Mouse (Mus musculus) regulatory T cell (primary cell): ENCODE data around the gene Parvb.
"Not testable (repeated sequence)": the region's sequence is repeated elsewhere in the genome, so short reads cannot be mapped to it uniquely, and the experiment has no call there.

Source experiments
- in situ Hi-C: fragments of 300-600 bp; cut with MboI, MseI; formaldehyde crosslinking; loops from one replicate; pipeline ENCODE4 v1.15.1; 2025; ENCODE audit warnings: high pct_unique_total_duplicates

The Parvb gene

DNA sequence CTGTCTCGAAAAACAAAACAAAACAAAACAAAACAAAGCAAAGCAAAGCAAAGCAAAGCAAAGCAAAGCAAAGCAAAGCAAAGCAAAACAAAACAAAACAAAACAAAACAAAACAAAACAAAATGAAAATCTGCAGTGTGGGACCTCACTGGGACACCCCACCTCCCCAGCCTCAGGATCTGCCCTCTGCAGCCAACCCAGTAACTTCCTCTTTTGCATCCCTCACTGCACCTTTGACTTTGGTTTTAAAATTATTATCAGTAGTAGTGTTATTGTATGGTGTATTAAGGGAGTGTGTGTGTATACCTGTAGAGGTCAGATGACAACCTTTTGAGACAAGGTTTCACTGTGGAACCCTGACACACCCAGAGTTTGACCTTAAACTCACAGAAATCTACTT, 57.1 kb downstream of the Parvb start:
- in situ Hi-C loops, result not testable (repeated sequence)

GRCm38 (mm10) chr15:84291097-84291496, 59.3 kb downstream of the Parvb start:
- in situ Hi-C loops, result no loop called here

- in situ Hi-C loops, result no loop called here
Observed at GRCm38 (mm10) chr15:84293590-84293989, 61.7 kb downstream of the Parvb start.

DNA sequence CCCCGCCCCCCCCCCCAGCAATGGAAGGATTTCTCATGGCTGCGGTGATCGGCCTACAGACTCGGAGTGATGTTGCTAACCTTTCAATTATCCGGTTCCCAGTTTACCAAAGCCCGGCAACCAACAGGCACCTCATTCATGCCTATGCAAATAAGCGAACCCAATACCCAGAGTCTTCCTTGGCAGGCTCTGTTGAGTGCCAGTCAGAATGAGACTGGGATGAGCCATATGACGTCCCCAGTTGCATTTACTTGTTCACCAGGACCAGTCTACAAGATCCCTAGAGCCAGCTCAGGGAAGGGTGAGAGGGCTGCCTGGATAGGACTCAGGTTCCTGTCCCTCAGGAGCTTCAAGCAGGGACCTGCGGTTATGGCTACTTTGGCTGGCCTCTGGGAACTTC, 62.5 kb downstream of the Parvb start:
- in situ Hi-C loops, result no loop called here

DNA sequence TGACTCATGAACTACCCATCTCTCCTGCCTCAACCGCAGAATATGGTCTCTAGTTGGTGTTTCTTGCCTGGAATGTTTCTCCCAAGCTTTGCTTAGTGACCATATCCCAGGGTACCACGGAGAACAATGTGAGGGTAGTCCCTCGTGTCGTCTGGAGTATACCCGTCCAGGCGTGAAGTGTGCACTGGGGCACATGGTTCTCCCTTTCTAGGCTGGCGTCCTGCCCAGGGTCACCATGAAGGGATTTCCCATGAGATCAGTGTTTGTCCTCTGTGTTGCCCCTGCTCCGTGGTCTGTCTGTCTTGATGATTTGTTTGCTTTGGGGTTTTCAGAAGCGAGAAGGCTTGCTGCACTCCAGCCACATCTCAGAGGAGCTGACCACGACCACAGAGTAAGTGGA, 63.4 kb downstream of the Parvb start:
- in situ Hi-C loops, result no loop called here

DNA sequence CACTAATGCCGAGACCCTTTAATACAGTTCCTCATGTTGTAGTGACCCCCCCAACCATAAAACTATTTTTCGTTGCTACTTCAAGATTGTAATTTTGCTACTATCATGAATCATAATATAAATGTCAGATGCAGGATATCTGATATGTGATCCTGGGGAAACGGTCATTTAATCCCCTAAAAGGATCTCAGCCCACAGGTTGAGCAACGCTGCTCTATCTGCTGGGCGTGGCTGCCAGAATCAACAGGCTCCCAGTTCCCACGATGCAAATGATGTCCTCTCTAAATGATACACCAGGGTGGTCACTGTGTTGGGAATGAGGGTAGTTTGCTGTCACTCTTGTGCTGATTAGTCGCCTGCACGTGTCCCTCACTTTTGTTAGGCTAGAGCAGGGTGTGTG, 65.6 kb downstream of the Parvb start:
- in situ Hi-C loops, result no loop called here

DNA sequence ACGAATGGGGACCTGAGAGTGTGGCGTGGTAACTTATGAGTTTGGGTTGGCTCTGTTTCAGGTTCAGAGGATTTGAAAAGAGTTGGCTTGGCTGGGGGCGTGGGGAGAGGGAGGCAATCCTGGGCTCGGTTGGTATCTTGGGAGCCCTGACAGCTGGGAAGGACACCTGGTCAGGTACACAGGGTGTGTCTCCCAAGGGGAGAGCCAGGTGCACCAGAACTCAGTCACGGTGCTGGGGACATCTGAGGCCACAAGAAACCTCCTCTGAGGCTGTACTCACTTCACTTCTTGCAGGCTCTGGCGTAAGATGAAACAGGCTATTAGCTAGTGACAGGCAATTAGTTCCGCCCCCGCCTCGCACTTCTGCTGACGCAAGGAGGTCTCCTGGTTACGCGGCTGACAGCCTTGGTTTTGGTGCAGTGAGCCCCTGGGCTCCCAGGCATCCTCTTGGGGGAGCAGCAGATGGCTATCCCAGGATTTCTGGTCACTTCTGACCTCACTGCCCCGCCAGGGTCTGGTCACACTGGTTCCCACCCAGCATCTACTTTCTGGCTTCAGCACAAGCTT, 67.0 kb downstream of the Parvb start:
- in situ Hi-C loops, result no loop called here

DNA sequence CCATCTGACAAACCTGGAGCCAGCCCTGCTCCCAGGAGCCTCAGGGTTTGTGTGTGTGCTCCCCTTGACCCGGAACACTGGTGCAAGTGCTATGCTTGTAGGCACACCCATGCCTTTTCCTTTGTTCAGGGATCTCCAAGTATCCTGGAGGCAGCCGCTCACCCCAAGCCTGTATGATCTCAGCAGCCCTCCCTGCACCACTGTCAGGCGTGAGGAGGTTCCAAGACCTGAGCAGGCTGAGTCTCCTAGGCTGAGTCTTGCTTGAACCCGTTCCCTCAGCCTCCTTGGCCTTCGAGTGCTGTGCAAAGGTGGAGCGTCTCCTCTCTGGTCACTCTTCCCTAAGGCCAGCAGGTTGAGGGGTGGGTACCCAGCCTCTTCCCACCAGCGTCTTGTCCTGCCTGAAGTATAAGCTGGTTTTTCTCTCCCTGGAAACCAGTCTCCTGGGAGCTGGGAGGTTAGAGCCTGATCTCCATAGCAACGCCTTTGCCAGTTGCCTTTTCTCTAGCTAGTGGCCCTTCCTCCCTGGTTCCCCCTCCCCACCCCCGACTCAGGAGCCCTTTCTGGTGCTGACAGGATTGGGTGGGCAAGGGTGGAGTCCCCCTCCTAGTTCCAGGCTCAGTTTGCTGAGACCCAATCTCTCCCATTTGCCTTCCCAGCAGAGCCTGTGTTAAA, 68.0 kb downstream of the Parvb start:
- in situ Hi-C loops, result no loop called here

DNA sequence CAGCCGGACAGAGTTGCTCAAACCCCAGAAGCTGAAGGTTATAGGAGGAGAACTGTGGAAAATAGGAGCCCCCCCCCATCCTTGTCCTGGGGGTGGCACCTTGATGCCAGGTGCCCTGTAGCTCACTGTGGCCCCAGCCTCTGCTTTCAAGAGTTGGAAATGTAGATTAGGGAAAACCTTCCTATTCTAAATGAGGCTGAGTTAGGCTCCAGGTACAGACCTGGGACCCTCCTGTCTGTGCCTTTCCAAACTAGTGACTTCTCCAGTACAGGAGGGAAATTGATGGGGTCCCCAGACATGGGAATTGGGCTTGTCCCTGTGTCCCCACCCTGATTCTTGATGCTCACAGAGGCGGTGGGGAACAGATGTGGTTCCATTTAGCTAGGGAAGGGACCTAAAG, 68.7 kb downstream of the Parvb start:
- in situ Hi-C loops, result no loop called here

GRCm38 (mm10) chr15:84301026-84301425, 69.2 kb downstream of the Parvb start:
- in situ Hi-C loops, result no loop called here

DNA sequence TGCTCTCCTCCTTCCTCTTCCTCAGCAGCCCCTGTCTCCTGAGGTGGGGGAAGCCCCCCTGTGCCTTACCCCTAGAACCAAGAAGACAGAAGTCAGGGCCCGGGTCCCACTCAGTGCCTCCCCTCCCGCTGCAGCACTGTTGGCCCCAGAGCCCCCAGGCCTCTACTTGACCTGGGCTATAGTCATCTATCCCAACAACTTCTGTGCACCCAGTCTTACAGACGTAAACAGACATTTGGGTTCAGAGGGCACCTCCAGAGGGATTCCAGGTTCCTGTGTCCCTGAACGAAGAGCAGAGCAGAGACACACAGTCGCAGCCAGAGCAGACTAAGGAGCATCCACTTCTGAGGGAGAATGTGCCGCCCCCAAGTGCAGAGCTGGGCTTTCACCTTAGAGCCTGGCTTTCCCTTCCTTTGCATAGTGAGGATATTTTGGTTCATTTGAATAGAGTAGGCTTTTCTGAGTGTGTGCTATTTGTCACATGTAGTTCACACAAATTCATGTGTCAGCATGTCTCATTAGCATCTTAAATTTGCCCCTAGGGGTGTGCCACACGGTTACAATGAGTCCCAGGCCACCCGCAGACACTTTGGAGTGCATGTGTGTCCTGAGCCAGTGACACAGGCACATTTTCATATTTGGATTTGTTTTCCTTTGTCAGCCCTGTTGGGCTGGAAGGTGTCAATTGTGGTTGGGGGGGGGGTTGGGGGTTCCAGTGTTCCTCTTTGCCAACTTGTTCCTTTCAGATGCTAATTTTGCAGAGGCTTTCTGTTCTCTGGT, 70.0 kb downstream of the Parvb start:
- in situ Hi-C loops, result no loop called here

- in situ Hi-C loops, result no loop called here
Observed at GRCm38 (mm10) chr15:84303264-84303663, 71.4 kb downstream of the Parvb start.

DNA sequence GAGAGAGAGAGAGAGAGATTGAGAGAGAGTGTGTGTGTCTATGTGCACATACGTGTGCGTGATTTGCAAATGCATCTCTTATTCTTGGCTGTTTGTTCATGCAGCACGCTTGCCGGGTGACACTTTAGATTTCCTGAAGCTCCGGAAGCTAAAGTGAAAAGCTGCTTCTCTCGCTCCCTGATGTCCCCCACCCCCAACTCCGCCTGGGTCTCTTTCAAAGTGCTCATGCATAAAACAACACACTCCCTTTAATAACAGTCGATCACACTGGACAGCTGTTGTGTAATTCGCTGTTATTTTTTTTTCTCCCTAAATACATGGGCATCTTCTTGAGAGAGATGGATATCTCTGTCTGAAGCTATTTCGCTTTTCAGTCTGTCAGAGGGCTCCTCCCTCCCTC, 73.5 kb downstream of the Parvb start:
- in situ Hi-C loops, result no loop called here

DNA sequence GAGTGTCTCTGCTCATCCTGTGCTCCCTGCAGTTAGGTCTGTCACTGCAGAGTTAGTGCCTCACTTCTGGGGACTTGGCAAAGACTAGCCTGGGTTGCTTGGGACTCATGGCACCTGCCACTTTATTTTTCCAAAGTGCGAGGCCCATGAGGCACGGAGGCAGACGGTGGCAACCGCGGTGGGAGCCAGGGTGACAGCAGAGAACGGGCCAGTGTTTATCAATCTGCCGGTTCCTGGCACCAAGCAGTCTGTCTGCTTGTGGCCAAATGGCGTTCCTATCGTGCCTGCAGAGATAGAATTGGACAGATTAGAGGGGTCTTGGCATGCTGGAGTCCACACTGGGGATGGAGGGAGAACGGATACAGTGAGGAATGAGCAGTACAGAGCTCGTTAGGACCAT, 78.4 kb downstream of the Parvb start:
- in situ Hi-C loops, result no loop called here

GRCm38 (mm10) chr15:84311295-84312085, 79.6 kb downstream of the Parvb start:
- in situ Hi-C loops, result no loop called here

DNA sequence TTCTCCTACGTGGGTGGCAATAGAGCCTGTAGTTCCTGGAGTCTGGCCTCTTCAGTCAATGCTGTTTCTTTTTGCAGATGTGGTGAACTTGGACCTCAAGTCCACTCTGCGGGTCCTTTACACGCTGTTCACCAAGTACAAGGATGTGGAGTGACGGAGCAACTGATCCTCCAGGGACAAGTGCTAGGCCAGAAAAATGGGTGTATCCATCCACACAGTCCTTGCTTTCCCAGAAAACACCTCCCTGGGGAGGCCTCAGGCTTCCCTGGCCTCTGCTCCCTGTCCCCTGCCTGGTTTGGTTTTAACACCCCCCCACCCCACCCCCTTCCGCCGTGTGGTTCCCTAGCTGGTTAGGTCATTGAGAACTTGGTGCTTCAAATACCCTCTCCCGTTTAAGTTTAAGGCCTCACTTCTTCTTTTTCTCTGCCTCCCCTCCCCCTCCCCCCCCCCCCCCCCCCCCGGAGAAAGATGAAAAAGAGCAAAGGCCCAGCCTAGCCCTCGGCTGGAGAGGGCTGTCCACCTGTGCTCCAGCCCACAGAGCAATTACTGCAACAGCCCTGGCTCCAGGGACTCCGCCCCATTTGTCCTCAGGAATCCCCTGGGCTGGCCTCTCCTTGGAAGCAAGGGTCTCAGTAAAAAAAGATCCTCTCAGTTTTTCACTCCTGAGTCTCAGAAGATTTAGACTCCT, 81.2 kb downstream of the Parvb start:
- in situ Hi-C loops, result no loop called here

- in situ Hi-C loops, result no loop called here
Observed at GRCm38 (mm10) chr15:84313566-84313878, 81.7 kb downstream of the Parvb start.

DNA sequence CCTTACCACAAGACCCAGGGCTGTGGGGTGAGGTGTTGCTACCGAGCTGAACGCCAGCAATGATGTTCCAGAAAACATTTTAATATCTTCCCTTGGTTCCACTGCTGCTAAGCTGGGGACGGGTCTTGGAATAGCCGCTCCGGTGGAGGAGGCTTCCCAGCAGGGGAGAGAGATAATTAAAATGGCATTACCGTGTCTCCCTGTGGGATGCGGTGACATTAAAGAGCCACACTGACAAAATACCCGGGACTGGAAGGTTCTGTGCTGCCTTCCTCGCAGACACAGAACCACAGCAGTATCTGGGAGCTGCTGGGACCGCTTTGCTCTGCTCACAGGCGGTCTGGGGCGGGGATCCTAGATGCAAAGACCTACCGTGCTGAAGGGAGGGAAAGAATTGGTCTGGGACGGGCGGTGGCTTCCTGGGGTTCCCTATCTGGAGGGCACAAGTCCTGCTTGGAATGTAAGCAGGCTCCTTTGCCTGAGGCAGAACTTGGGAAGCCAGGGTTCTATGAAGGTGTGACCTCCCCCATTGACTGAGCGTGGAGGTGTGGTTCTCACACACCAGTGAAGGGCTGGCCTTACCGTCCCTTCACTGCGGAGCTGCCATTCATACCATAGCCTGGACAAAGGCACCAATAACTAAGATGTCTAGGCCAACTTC, 82.7 kb downstream of the Parvb start:
- in situ Hi-C loops, result loop anchor here (5.0 kb wide), 1 partner anchor 1328 kb away; no protein-coding TSS in a partner anchor

DNA sequence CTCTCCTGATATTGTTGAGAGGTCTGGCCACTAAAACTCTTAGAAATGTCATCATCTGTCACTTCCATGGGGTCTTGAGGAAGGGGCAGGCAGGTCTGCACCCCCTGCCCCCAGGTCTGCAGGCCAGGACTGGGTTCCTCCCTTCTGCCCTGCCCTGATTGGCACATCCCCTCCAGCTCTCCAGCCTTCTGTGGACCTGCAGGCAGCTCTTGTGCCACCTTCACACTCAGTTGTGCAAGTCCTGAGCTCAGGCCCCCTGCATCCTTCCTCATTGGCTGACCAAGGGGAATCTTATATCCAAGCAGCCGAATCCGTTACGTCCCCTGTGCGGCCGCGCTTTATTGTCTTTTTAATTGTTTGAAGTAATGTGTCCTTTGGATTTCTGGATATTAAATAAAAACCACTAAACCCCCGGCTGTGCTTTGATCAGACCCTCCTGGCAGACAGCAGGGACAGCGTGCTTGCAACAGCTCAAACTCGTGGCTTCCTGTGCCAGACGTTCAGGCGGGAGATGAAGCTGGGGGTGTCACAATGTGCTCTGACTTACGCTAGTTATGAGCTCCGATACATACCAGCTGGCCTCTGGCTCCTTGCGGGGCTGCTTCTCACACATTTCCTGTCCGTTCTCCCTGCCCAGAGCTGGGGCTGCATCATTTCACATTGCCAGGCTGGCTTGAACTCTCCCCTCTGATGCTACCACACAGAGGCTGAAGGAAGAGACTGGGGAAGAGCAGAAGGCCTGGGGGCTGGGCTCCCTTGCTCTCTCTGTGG, 83.6 kb downstream of the Parvb start:
- in situ Hi-C loops, result loop anchor here (5.0 kb wide), 1 partner anchor 1327 kb away; no protein-coding TSS in a partner anchor

GRCm38 (mm10) chr15:84319393-84319792, 87.5 kb downstream of the Parvb start:
- in situ Hi-C loops, result loop anchor here (5.0 kb wide), 1 partner anchor 1323 kb away; no protein-coding TSS in a partner anchor
